Mouse (Mus musculus): ENCODE measurements around the gene Zfp874a.

Zfp874a gene

DNA sequence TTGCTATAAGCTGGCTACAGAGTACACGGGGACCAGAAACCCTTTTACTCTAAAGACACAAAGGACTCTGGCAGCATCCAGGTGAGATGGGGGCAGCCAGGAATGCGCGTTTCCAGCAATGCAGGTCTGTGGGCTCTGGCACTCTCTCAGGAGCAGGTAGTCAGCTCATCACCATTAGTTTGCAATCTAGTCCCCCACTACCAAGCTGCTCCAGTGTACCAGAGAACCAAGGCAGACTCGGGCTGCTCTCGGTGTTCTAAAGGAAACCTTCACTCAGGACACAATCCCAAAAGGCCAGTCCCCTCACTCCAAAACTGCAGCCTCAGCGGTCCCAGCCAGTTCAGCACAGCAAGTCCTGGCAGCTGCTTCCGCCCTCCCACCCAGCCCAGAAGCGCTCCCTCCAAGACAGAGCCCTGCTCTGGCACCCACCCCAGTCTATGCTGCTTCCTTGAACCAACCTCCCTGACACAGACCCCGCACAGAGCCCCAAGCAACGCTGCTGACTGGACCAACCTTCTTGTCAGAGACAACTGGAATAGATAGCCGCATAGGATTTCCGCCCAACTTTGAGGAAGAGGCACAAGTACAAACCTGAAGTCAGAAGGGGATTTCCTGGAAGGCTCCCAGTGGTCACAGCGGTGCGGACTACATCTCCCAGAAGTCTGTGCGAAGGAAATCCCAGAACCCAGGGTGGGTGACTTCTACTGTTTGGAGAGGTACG lies 52.1 kb downstream of the Zfp874a start, which contains the start of gene Zfp429:
Gene Zfp429, minus strand, starts transcription at position 637 of the 721 bp plus-strand sequence.
- peak; percentile 47; the same call in 1 of the 2 replicates for TF ChIP-seq GATA4 (IDR thresholded peaks at IDR 0.05; ENCODE audit: insufficient replicate concordance, low read length)

DNA sequence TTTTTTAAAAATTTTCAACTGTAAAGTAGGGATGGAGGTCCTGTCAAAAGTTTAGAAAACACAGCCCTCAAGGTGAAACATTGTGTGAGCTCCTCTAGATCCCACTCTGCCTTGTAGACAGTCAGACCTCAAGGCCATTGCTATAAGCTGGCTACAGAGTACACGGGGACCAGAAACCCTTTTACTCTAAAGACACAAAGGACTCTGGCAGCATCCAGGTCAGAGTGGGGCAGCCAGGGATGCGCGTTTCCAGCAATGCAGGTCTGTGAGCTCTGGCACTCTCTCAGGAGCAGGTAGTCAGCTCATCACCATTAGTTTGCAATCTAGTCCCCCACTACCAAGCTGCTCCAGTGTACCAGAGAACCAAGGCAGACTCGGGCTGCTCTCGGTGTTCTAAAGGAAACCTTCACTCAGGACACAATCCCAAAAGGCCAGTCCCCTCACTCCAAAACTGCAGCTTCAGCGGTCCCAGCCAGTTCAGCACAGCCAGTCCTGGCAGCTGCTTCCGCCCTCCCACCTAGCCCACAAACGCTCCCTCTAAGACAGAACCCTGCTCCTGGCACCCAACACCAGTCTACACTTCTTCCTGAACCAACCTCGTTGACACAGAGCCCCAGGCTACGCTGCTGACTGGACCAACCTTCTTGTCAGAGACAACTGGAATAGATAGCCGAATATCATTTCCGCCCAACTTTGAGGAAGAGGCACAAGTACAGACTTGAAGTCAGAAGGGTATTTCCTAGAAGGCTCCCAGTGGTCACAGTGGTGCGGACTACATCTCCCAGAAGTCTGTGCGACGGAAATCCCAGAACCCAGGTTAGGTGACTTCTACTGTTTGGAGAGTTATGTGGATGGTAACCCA lies 76.1 kb downstream of the Zfp874a start, which contains the start of the genes Gm28041 and Zfp456:
Gene Gm28041, minus strand, starts transcription at position 684 of the 862 bp plus-strand sequence.
Gene Zfp456, minus strand, starts transcription at position 761 of the 862 bp plus-strand sequence.
- TF ChIP-seq GATA4 (IDR thresholded peaks at IDR 0.05; ENCODE audit: insufficient replicate concordance, low read length): peak; percentile 36; the same call in 1 of the 2 replicates

Measured in liver, adult (tissue).